Mouse (Mus musculus) heart, postnatal 0 days (tissue): ENCODE data around the gene Angptl1. TPM values are rescaled to one million over a fixed set of nuclear protein-coding genes. Genes with fewer than 3 reads are reported as not detected.

ENCODE experiments used
- ATAC-seq: fragments of 200-750 bp; cut with Nextera tagmentation; 2 replicates; pipeline ENCODE4 v1.8.0; 2017; ENCODE audit warnings: low read depth, moderate number of reproducible peaks, moderate library complexity; ENCODE audit not compliant: insufficient read depth
- DNase-seq: peaks from one replicate; pipeline ENCODE4 v3.0.0-alpha.2; 2016; ENCODE audit warnings: low spot score
- H3K27ac ChIP-seq: fragments of 300-500 bp; sonication (generic); 2 replicates; pipeline ENCODE4 v1.5.1; 2014; ENCODE audit warnings: low read depth, mild to moderate bottlenecking
- H3K27me3 ChIP-seq: fragments of 300-500 bp; sonication (generic); 2 replicates; pipeline ENCODE4 v1.6.1; 2014; ENCODE audit warnings: low read length, mixed read lengths; ENCODE audit not compliant: control insufficient read depth, insufficient read depth
- H3K36me3 ChIP-seq: fragments of 300-500 bp; sonication (generic); replicated peaks from 2 replicates; pipeline ENCODE4 v1.6.1; 2014; ENCODE audit warnings: low read length, mixed read lengths; ENCODE audit not compliant: control insufficient read depth, insufficient read depth
- H3K4me1 ChIP-seq: fragments of 300-500 bp; sonication (generic); 2 replicates; pipeline ENCODE4 v1.6.1; 2014; ENCODE audit warnings: antibody characterized with exemption; ENCODE audit not compliant: control insufficient read depth, insufficient read depth
- H3K4me2 ChIP-seq: fragments of 300-500 bp; sonication (generic); 2 replicates; pipeline ENCODE4 v1.6.1; 2014; ENCODE audit warnings: low read depth, mild to moderate bottlenecking, low read length, moderate library complexity
- H3K4me3 ChIP-seq: fragments of 300-500 bp; sonication (generic); 2 replicates; pipeline ENCODE4 v1.5.1; 2014; ENCODE audit warnings: low read depth, low read length
- H3K9ac ChIP-seq: fragments of 300-500 bp; sonication (generic); replicated peaks from 2 replicates; pipeline ENCODE4 v1.6.1; 2014; ENCODE audit warnings: low read depth, low read length, mixed read lengths
- H3K9me3 ChIP-seq: fragments of 300-500 bp; sonication (generic); replicated peaks from 2 replicates; pipeline ENCODE4 v1.6.1; 2016; ENCODE audit warnings: low read length; ENCODE audit not compliant: control insufficient read depth
- CTCF ChIP-seq: IDR thresholded peaks from 2 replicates; pipeline ENCODE4 v1.5.1; 2016; ENCODE audit warnings: antibody characterized with exemption, control low read depth, low read depth
- EP300 ChIP-seq: IDR thresholded peaks from 2 replicates; pipeline ENCODE4 v1.6.1; 2016; ENCODE audit warnings: antibody characterized with exemption, low read depth
- WGBS: fragments of 180-500 bp; shearing (Covaris S2); extraction: QIAGEN DNeasy Blood & Tissue Kit; methylation state at CpG from one replicate; pipeline ENCODE4 v1.1.7; 2014; 5-methylcytosine and 5-hydroxymethylcytosine counted together
- polyA plus RNA-seq: library from polyadenylated mRNA; unstranded; fragments of >200 nt; fragmentation: Nextera tagmentation; extraction: Ambion mirVana; gene quantifications from 2 replicates; pipeline ENCODE4 v1.2.1, GENCODE M21; 2015
- total RNA-seq: library from RNA; depleted of rRNA; stranded (reverse); fragments of >200 nt; gene quantifications from 2 replicates; pipeline ENCODE4 v1.2.3, GENCODE M21; 2014; ENCODE audit warnings: low replicate concordance; rRNA removed

Gene Angptl1
- total and polyA plus RNA-seq, 2 experiments from 2014 or later: 2.2 to 4.1 TPM

DNA sequence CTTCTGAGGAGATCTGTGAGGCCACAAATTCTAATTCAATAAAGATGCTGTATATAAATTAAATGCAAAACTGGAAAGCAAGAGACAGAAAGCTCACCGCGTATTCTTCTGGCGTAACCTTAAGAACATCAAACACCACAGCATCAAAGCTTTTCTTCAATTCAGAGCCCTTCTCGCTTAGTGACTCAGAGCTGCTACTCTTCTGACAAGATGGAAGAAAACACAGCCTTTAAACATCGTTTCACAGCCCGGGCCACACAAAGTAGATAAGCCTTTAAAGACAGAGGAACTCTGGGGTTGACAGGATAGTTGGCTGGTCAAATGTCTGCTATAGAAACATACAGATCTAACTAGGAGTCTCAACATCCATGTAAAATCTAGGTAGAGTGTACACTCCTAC is 63.3 kb downstream of the Angptl1 start:
- DNase-seq: no peak
- H3K4me2 ChIP-seq: no peak overlapping the region
- H3K27ac ChIP-seq: no peak overlapping the region
- H3K36me3 ChIP-seq: peaks cover 5% of the 10 kb centered on the region; the same call in 1 of the 2 replicates
- no peaks in the 10 kb centered on the region for H3K9me3 ChIP-seq
- no peaks in the 10 kb centered on the region for H3K27me3 ChIP-seq
- no peak for ATAC-seq
- H3K9ac ChIP-seq: no peak overlapping the region
- 78% methylated on average over 6 of the region's 6 CpGs for WGBS
- TF ChIP-seq EP300: no peak
- no peak for TF ChIP-seq CTCF
- no peaks in the 10 kb centered on the region for H3K4me1 ChIP-seq
- no peak overlapping the region for H3K4me3 ChIP-seq

DNA sequence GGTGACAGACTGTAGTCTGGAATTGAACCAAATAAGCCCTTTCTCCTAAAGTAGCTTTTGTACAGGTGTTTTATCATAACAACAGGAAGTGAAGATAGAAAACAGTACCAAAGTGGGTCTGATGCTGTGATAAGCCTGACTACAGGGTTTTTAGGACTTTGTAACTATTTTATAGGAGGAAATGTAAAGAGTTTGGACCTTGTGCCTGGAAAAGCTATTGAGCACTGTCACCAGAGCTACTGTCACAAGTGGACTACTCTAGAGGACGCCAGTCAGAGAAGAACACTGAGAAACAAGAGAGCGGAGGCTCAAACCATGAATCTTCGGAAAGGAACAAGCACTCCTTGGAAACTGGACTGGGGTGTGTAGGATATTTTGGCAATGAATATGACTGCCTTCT is 65.5 kb downstream of the Angptl1 start:
- Histone ChIP-seq H3K36me3 (peaks cover 5% of the 10 kb centered on the region; the same call in 1 of the 2 replicates), H3K4me3 (no peak overlapping the region), H3K27ac (no peak overlapping the region), H3K9me3 (no peaks in the 10 kb centered on the region), H3K27me3 (no peaks in the 10 kb centered on the region), H3K4me2 (no peak overlapping the region), H3K9ac (no peak overlapping the region), H3K4me1 (no peaks in the 10 kb centered on the region)
- WGBS: 95% methylated on average over 3 of the region's 3 CpGs
- no peak for TF ChIP-seq EP300
- TF ChIP-seq CTCF: no peak
- ATAC-seq (no peak), DNase-seq (no peak)

DNA sequence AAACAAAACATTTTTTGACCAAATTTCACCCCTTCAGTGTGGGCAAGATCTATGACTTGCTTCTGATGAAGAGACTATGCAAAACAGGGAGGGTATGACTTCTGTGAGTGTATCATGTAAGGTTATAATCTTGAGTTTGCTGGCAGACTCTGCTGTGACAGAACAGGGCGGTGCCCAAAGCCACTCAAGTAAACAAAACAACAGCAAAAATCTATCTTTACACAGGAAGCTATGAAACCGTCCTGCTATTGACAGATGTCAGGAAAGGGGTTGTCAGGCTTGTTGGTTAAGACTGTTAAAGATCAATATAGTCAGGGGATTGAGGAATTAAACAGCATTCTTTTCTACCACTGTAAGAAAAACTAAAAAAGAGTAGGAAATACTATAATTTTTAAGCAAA is 67.3 kb downstream of the Angptl1 start:
- TF ChIP-seq EP300 (no peak), CTCF (no peak)
- no peak for ATAC-seq
- H3K9me3 ChIP-seq: no peaks in the 10 kb centered on the region
- no peak overlapping the region for H3K27ac ChIP-seq
- no peak overlapping the region for H3K4me2 ChIP-seq
- no peaks in the 10 kb centered on the region for H3K4me1 ChIP-seq
- H3K9ac ChIP-seq: no peak overlapping the region
- WGBS: 74% methylated on average over 2 of the region's 2 CpGs
- no peak for DNase-seq
- H3K27me3 ChIP-seq: no peaks in the 10 kb centered on the region
- no peaks in the 10 kb centered on the region; the same call in 1 of the 2 replicates for H3K36me3 ChIP-seq
- no peak overlapping the region for H3K4me3 ChIP-seq

DNA sequence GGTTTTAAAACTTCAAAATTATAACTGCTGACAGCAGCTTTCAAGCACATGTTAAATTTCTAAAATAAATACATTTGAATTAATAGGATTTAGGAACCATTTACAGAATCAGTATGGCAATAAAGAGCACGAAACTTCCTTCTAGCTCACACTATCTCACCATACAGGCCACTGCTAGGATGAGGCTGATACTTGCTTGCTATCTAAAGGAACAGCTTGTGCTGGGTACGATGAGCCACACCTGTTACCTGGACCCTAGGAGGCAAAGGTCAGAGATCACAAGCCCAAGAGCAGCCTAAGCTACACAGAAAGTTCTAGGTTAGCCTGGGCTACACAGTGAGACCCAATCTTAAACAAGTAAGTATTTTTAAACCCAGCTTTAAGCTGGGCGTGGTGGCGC is 70.9 kb downstream of the Angptl1 start:
- H3K36me3 ChIP-seq: no peaks in the 10 kb centered on the region; the same call in 1 of the 2 replicates
- DNase-seq (no peak), ATAC-seq (no peak)
- H3K4me2 ChIP-seq: no peak overlapping the region
- no peaks in the 10 kb centered on the region for H3K9me3 ChIP-seq
- TF ChIP-seq EP300 (no peak), CTCF (no peak)
- H3K27ac ChIP-seq: no peak overlapping the region
- no peaks in the 10 kb centered on the region for H3K4me1 ChIP-seq
- H3K9ac ChIP-seq: no peak overlapping the region
- WGBS: 90% methylated on average over 4 of the region's 4 CpGs
- no peak overlapping the region for H3K4me3 ChIP-seq
- H3K27me3 ChIP-seq: no peaks in the 10 kb centered on the region

DNA sequence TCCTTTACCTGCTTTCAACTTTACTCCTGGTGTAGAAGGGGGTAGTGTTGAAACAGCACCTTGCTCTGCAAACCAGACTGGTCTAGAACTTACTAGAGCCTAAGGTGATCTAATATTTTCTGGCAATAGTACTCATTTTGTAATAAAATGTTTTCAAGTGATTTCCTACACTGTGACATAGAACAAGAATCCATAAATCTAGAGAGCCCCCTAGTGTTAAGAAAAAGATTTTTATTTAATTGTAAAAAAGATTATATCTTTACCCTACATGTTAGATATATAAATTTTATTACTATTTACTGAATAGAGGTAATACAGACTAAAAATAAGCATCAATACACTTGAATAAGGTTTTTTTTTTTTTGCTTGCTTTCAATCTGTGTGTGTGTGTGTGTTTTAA is 71.5 kb downstream of the Angptl1 start:
- H3K9ac ChIP-seq: no peak overlapping the region
- H3K4me2 ChIP-seq: no peak overlapping the region
- no peaks in the 10 kb centered on the region for H3K27me3 ChIP-seq
- no peak overlapping the region for H3K4me3 ChIP-seq
- TF ChIP-seq CTCF (peak; percentile 21; the same call in 1 of the 2 replicates), EP300 (no peak)
- no peak for ATAC-seq
- no peaks in the 10 kb centered on the region for H3K4me1 ChIP-seq
- no peaks in the 10 kb centered on the region for H3K9me3 ChIP-seq
- no peak overlapping the region for H3K27ac ChIP-seq
- no peak for DNase-seq
- no peaks in the 10 kb centered on the region; the same call in 1 of the 2 replicates for H3K36me3 ChIP-seq

Other genes with a start within 250 kb of the Angptl1 start
- 6.5 and 59.8 TPM in 2 replicates for gene Tor3a, start 164.2 kb upstream of the Angptl1 start, total RNA-seq
- gene Tor3a, start 164.2 kb upstream of the Angptl1 start, polyA plus RNA-seq: 7.1 and 7.6 TPM in 2 replicates
- 42.9 and 46.7 TPM in 2 replicates for gene Fam20b, start 119.5 kb upstream of the Angptl1 start, total RNA-seq
- 17.8 and 20.9 TPM in 2 replicates for gene Fam20b, start 119.5 kb upstream of the Angptl1 start, polyA plus RNA-seq
- 24.5 and 48.0 TPM in 2 replicates for gene Ralgps2, start 101.1 kb downstream of the Angptl1 start, total RNA-seq
- gene Ralgps2, start 101.1 kb downstream of the Angptl1 start, polyA plus RNA-seq: 34.3 and 40.0 TPM in 2 replicates